Mouse (Mus musculus) Patski (cell line): ENCODE data around the gene Asf1a. TPM values are rescaled to one million over a fixed set of nuclear protein-coding genes. Genes with fewer than 3 reads are reported as not detected.
A peak's percentile ranks its signal among the peaks of the same experiment; 100 is the strongest.

ENCODE experiments used
- ATAC-seq: fragments of 100-300 bp; one replicate; pipeline ENCODE4 v1.8.0; 2021
- CTCF ChIA-PET: fragments of 350-600 bp; sonication (Branson Sonifier 250); formaldehyde crosslinking; loops from one replicate; lab custom pipeline; 2022; ENCODE audit warnings: inconsistent platforms; lab: Charles Lee
- POLR2A ChIA-PET: fragments of 350-600 bp; sonication (Branson Sonifier 250); formaldehyde crosslinking; loops from one replicate; lab custom pipeline; 2022; ENCODE audit warnings: antibody characterized with exemption, inconsistent platforms; lab: Charles Lee
- DNase-seq: peaks from one replicate; pipeline ENCODE4 v3.0.0-alpha.2; 2011; ENCODE audit warnings: low read depth, low spot score
- H3K27me3 ChIP-seq: fragments of 371-371 bp; one replicate; pipeline ENCODE4 v1.5.1; 2021
- CTCF ChIP-seq: fragments of 100-300 bp; IDR thresholded peaks from one replicate; pipeline ENCODE4 v1.5.1; 2021
- in situ Hi-C: fragments of 300-500 bp; cut with MboI; formaldehyde crosslinking; loops from 3 replicates; pipeline ENCODE4 v1.11.1; 2018; ENCODE audit warnings: low pct_unique_long_range_greater_than_20kb, mixed read lengths
- polyA plus RNA-seq: library from polyadenylated mRNA; unstranded; gene quantifications from one replicate; pipeline ENCODE4 v1.2.3, GENCODE M21; 2021

Asf1a gene
- polyA plus RNA-seq = 45.5 TPM

GRCm38 (mm10) chr10:53596677-53597120 lies at the start of gene Asf1a:
Gene Asf1a (plus strand): TSS chr10:53596757.
- POLR2A ChIA-PET = no interaction called here
- peak; percentile 98 for ATAC-seq
- in situ Hi-C loops = no loop called here
- no peaks in the 10 kb centered on the region for H3K27me3 ChIP-seq
- DNase-seq = peak; percentile 88
- peak; percentile 97 for TF ChIP-seq CTCF
- CTCF ChIA-PET = interaction anchor here (0.7 to 1.1 kb wide), 2 partner anchors 12 to 18 kb away, joined by 3 to 5 read pairs; no protein-coding TSS in a partner anchor

DNA sequence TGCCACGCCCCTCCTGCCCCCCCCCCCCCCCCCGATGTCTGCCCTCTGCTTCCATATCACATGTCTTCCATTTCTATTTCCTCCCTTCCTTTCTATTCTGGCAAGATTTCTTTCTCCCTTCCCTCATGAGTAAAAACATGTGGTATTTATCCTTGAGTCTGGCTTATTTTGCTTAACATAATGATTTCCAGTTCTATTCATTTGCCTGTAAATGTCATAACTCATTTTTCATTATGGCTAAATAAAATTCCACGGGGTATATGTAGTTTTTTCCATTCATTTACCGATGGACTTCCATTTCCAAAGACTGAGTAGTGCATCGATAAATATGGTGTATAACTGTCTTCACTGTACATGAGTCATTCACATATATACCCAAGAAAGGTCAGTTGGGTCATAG lies 34.6 kb upstream of the Asf1a start:
- no peak for DNase-seq
- ATAC-seq = no peak
- POLR2A ChIA-PET = no interaction called here
- CTCF ChIA-PET = no interaction called here
- no peak for TF ChIP-seq CTCF
- in situ Hi-C loops = no loop called here
- no peaks in the 10 kb centered on the region for H3K27me3 ChIP-seq

DNA sequence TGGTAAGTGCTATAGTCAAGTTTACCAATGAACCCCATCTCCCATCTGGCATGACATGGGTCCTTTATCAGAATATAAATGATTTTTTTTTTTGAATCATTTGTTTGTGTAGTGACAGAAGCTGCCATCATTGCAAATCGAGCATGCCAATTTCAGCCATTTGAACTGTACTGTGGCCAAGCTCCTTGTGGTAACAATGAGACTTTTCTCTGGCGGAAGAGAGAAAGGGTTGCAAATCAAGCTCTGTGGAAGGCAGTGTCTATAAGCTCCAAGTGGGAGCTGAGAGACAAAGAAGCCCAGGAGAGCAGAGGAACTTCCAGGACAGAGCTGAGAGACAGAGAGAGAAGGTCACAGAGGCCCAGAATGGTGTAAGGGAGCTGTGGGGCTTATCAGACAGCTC lies 31.0 kb upstream of the Asf1a start:
- ChIA-PET POLR2A (no interaction called here), CTCF (interaction anchor here (1.0 to 1.5 kb wide), 2 partner anchors 9 to 33 kb away, joined by 3 read pairs; no protein-coding TSS in a partner anchor)
- in situ Hi-C loops = no loop called here
- ATAC-seq (no peak), DNase-seq (no peak)
- no peak for TF ChIP-seq CTCF
- no peaks in the 10 kb centered on the region for H3K27me3 ChIP-seq

DNA sequence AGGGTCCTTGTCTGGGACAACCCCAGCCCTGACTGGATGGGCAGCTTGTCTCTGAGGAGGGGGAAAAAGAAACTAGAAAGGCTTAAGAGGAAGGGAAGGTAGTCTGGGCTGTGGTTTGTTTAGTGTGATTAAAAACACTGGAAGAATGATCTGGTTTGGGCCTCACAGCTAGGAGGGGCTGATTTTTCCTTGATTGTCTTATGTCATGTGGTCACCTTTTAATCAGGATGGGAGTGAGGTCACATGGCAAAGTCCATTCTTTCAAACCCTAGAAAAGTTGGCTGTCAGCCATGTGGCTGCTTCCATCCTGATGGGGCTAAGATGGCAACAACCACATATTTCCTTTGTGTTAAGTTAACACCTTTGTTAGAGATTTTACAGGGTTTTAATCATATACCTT lies 28.0 kb upstream of the Asf1a start:
- H3K27me3 ChIP-seq = no peaks in the 10 kb centered on the region
- ChIA-PET CTCF (interaction anchor here (1.3 kb wide), 2 partner anchors 13 to 22 kb away, joined by 3 to 5 read pairs; no protein-coding TSS in a partner anchor), POLR2A (no interaction called here)
- DNase-seq = no peak
- ATAC-seq = no peak
- in situ Hi-C loops = no loop called here
- no peak for TF ChIP-seq CTCF

- POLR2A ChIA-PET = interaction anchor here (1.1 kb wide), 1 partner anchor 20 kb away, joined by 3 read pairs; no protein-coding TSS in a partner anchor
- no peaks in the 10 kb centered on the region for H3K27me3 ChIP-seq
- CTCF ChIA-PET = interaction anchor here (1.2 to 1.6 kb wide), 3 partner anchors 11 to 32 kb away, joined by 3 to 5 read pairs (median 3); no protein-coding TSS in a partner anchor
- DNase-seq (no peak), ATAC-seq (no peak)
- in situ Hi-C loops = no loop called here
- no peak for TF ChIP-seq CTCF
Measured at GRCm38 (mm10) chr10:53580137-53580536, 16.4 kb upstream of the Asf1a start.

GRCm38 (mm10) chr10:53580621-53581081 lies 15.9 kb upstream of the Asf1a start:
- ATAC-seq (no peak), DNase-seq (no peak)
- TF ChIP-seq CTCF = no peak
- POLR2A ChIA-PET = interaction anchor here (1.1 kb wide), 1 partner anchor 20 kb away, joined by 3 read pairs; no protein-coding TSS in a partner anchor
- no peaks in the 10 kb centered on the region for H3K27me3 ChIP-seq
- CTCF ChIA-PET = interaction anchor here (1.2 to 1.6 kb wide), 3 partner anchors 11 to 32 kb away, joined by 3 to 5 read pairs (median 3); no protein-coding TSS in a partner anchor
- in situ Hi-C loops = no loop called here

DNA sequence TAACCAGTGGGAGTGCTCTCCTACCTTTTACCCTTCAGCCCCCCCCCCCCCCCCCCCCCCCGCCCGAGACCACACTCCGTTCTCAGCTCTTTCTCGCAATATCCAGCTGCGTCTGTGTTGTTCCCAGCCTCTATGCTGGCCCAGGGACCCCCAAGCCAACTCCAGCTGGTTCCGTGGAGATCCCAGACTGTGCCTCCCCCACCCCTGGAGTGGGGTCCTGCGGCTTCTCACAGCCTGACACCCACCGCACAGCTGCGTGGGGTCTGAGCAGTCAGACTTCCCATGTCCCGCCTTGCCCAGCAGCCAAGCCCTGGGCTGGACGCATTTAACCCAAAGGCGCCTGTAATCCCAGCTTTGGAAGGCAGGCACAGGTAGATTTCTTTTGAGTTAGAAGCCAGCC lies 15.5 kb upstream of the Asf1a start:
- no peak for TF ChIP-seq CTCF
- CTCF ChIA-PET = interaction anchor here (1.2 to 1.6 kb wide), 2 partner anchors 13 to 14 kb away, joined by 5 read pairs; no protein-coding TSS in a partner anchor
- in situ Hi-C loops = no loop called here
- no peak for ATAC-seq
- POLR2A ChIA-PET = no interaction called here
- no peaks in the 10 kb centered on the region for H3K27me3 ChIP-seq
- DNase-seq = no peak

DNA sequence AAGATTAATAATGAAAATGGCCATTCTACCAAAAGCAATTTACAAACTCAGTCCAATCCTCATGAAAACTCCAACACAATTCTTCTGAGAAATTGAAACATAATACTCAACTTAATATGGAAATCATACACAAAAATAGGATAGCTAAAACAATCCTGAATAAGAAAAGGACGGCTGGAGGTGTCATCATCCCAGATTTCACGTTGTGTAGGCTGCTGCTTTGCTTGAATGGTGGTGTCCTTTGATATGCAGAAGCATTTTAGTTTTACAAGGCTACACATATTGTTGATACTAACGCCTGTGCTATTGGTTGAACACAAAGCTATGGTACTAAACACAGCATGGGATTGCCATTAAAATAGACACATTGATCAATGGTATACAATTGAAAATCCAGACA lies 10.8 kb upstream of the Asf1a start:
- ATAC-seq (no peak), DNase-seq (no peak)
- no peaks in the 10 kb centered on the region for H3K27me3 ChIP-seq
- ChIA-PET CTCF (interaction anchor here (1.0 kb wide), 1 partner anchor 28 kb away, joined by 3 read pairs; no protein-coding TSS in a partner anchor), POLR2A (no interaction called here)
- in situ Hi-C loops = no loop called here
- TF ChIP-seq CTCF = no peak

- ChIA-PET CTCF (interaction anchor here (0.6 to 1.1 kb wide), 2 partner anchors 19 to 255 kb away, joined by 3 to 5 read pairs; no protein-coding TSS in a partner anchor), POLR2A (no interaction called here)
- no peaks in the 10 kb centered on the region for H3K27me3 ChIP-seq
- DNase-seq (peak; percentile 15), ATAC-seq (peak; percentile 3)
- no peak for TF ChIP-seq CTCF
- in situ Hi-C loops = no loop called here
Measured at GRCm38 (mm10) chr10:53595744-53596676, 547 bp upstream of the Asf1a start.

GRCm38 (mm10) chr10:53597121-53597881 lies 744 bp downstream of the Asf1a start:
- peak; percentile 34 for ATAC-seq
- no peak for DNase-seq
- CTCF ChIA-PET = interaction anchor here (0.7 to 1.1 kb wide), 2 partner anchors 11 to 18 kb away, joined by 3 to 5 read pairs; no protein-coding TSS in a partner anchor

More at GRCm38 (mm10) chr10:53597121-53597881, 744 bp downstream of the Asf1a start:
- no peak for TF ChIP-seq CTCF
- POLR2A ChIA-PET = no interaction called here
- in situ Hi-C loops = no loop called here
- H3K27me3 ChIP-seq = no peaks in the 10 kb centered on the region
